Mouse (Mus musculus) megakaryocyte, embryonic 14.5 days (primary cell): ENCODE results near the gene Rtn1.

ENCODE experiments used
- FLI1 ChIP-seq: IDR thresholded peaks from 2 replicates; pipeline ENCODE4 v1.6.1; 2012; ENCODE audit warnings: low read length, inconsistent platforms, mixed read lengths
- GATA1 ChIP-seq: IDR thresholded peaks from 3 replicates; pipeline ENCODE4 v1.6.1; 2012; ENCODE audit warnings: mixed read lengths, low read length, inconsistent platforms, borderline replicate concordance

GRCm38 (mm10) chr12:72308506-72308905 lies 100.3 kb downstream of the Rtn1 start:
- TF ChIP-seq GATA1 (no peak), FLI1 (no peak)
